Mouse (Mus musculus): ENCODE results near the gene Cers2. TPM values are rescaled to one million over a fixed set of nuclear protein-coding genes. Genes with fewer than 3 reads are reported as not detected.
A peak's percentile ranks its signal among the peaks of the same experiment; 100 is the strongest.

Cers2 gene
- polyA plus RNA-seq, 1 experiment from 2014 or later, result 113 TPM

- no peaks in the 10 kb centered on the region for H3K9me3 ChIP-seq (replicated peaks)
- no peak overlapping the region for H3K27ac ChIP-seq
- no peaks in the 10 kb centered on the region for H3K27me3 ChIP-seq
- WGBS (ENCODE audit: insufficient replicate concordance), result 85% methylated on average over 4 of the region's 4 CpGs
- DNase-seq (no peak), ATAC-seq (ENCODE audit: low read depth) (no peak)
- H3K36me3 ChIP-seq, result peaks cover 54% of the 10 kb centered on the region
- no peak overlapping the region for H3K4me2 ChIP-seq
- H3K9ac ChIP-seq, result no peak overlapping the region
- H3K4me1 ChIP-seq (replicated peaks), result peaks cover 47% of the 10 kb centered on the region
- H3K4me3 ChIP-seq (replicated peaks), result no peak overlapping the region
Measured at GRCm38 (mm10) chr3:95289419-95289818, 25.2 kb upstream of the Cers2 start.

- 79% methylated on average over 6 of the region's 6 CpGs for WGBS (ENCODE audit: insufficient replicate concordance)
- no peak overlapping the region for H3K4me2 ChIP-seq
- no peak overlapping the region for H3K4me3 ChIP-seq (replicated peaks)
- no peak overlapping the region for H3K27ac ChIP-seq
- no peak for DNase-seq
- peaks cover 46% of the 10 kb centered on the region for H3K4me1 ChIP-seq (replicated peaks)
- no peak overlapping the region for H3K9ac ChIP-seq
- no peaks in the 10 kb centered on the region for H3K27me3 ChIP-seq
- peaks cover 61% of the 10 kb centered on the region for H3K36me3 ChIP-seq
- no peak for ATAC-seq (ENCODE audit: low read depth)
- no peaks in the 10 kb centered on the region for H3K9me3 ChIP-seq (replicated peaks)
Measured at GRCm38 (mm10) chr3:95290156-95290555, 24.4 kb upstream of the Cers2 start.

- Histone ChIP-seq H3K9me3 (replicated peaks) (no peaks in the 10 kb centered on the region), H3K4me1 (replicated peaks) (peaks cover 46% of the 10 kb centered on the region), H3K9ac (no peak overlapping the region), H3K4me2 (no peak overlapping the region), H3K36me3 (peaks cover 68% of the 10 kb centered on the region), H3K27me3 (no peaks in the 10 kb centered on the region), H3K4me3 (replicated peaks) (no peak overlapping the region), H3K27ac (no peak overlapping the region)
- DNase-seq, result no peak
- WGBS (ENCODE audit: insufficient replicate concordance), result 66% methylated on average over 4 of the region's 4 CpGs
- no peak for ATAC-seq (ENCODE audit: low read depth)
Measured at GRCm38 (mm10) chr3:95291041-95291440, 23.6 kb upstream of the Cers2 start.

- no peak overlapping the region for H3K9ac ChIP-seq
- peak overlapping the region; percentile 65 for H3K27ac ChIP-seq
- H3K9me3 ChIP-seq (replicated peaks), result no peaks in the 10 kb centered on the region
- H3K4me1 ChIP-seq (replicated peaks), result peaks cover 52% of the 10 kb centered on the region
- H3K4me2 ChIP-seq, result no peak overlapping the region
- no peak overlapping the region for H3K4me3 ChIP-seq (replicated peaks)
- no peak for ATAC-seq (ENCODE audit: low read depth)
- 60% methylated on average over 2 of the region's 2 CpGs for WGBS (ENCODE audit: insufficient replicate concordance)
- H3K27me3 ChIP-seq, result no peaks in the 10 kb centered on the region
- peaks cover 68% of the 10 kb centered on the region for H3K36me3 ChIP-seq
- DNase-seq, result no peak
Measured at GRCm38 (mm10) chr3:95292899-95293298, 21.7 kb upstream of the Cers2 start.

GRCm38 (mm10) chr3:95293537-95293936, 21.1 kb upstream of the Cers2 start:
- peak; percentile 32; the same call in 1 of the 2 replicates for ATAC-seq (ENCODE audit: low read depth)
- no peaks in the 10 kb centered on the region for H3K9me3 ChIP-seq (replicated peaks)
- H3K27me3 ChIP-seq, result no peaks in the 10 kb centered on the region
- 24% methylated on average over 11 of the region's 11 CpGs for WGBS (ENCODE audit: insufficient replicate concordance)
- peaks cover 54% of the 10 kb centered on the region for H3K4me1 ChIP-seq (replicated peaks)
- no peak for DNase-seq
- no peak overlapping the region for H3K9ac ChIP-seq
- H3K4me2 ChIP-seq, result no peak overlapping the region
- peaks cover 62% of the 10 kb centered on the region for H3K36me3 ChIP-seq
- H3K4me3 ChIP-seq (replicated peaks), result no peak overlapping the region
- H3K27ac ChIP-seq, result peak overlapping the region; percentile 65

GRCm38 (mm10) chr3:95294316-95294715, 20.3 kb upstream of the Cers2 start:
- Histone ChIP-seq H3K4me1 (replicated peaks) (peaks cover 54% of the 10 kb centered on the region), H3K9ac (no peak overlapping the region), H3K36me3 (peaks cover 56% of the 10 kb centered on the region), H3K4me3 (replicated peaks) (no peak overlapping the region), H3K27me3 (no peaks in the 10 kb centered on the region), H3K9me3 (replicated peaks) (no peaks in the 10 kb centered on the region), H3K4me2 (no peak overlapping the region), H3K27ac (peak overlapping the region; percentile 60)
- DNase-seq (no peak), ATAC-seq (ENCODE audit: low read depth) (no peak)
- 66% methylated on average over 7 of the region's 7 CpGs for WGBS (ENCODE audit: insufficient replicate concordance)

- no peaks in the 10 kb centered on the region for H3K27me3 ChIP-seq
- no peak overlapping the region for H3K27ac ChIP-seq
- H3K4me3 ChIP-seq (replicated peaks), result no peak overlapping the region
- DNase-seq (no peak), ATAC-seq (ENCODE audit: low read depth) (no peak)
- H3K36me3 ChIP-seq, result peaks cover 52% of the 10 kb centered on the region
- H3K9me3 ChIP-seq (replicated peaks), result no peaks in the 10 kb centered on the region
- H3K4me2 ChIP-seq, result no peak overlapping the region
- H3K4me1 ChIP-seq (replicated peaks), result peaks cover 54% of the 10 kb centered on the region
- WGBS (ENCODE audit: insufficient replicate concordance), result 74% methylated on average over 5 of the region's 5 CpGs
- no peak overlapping the region for H3K9ac ChIP-seq
Measured at GRCm38 (mm10) chr3:95294718-95295117, 19.9 kb upstream of the Cers2 start.

- Histone ChIP-seq H3K9me3 (replicated peaks) (no peaks in the 10 kb centered on the region), H3K4me3 (replicated peaks) (no peak overlapping the region), H3K27ac (peak overlapping the region; percentile 49; the same call in 1 of the 2 replicates), H3K4me2 (no peak overlapping the region), H3K36me3 (peaks cover 50% of the 10 kb centered on the region), H3K27me3 (no peaks in the 10 kb centered on the region), H3K4me1 (replicated peaks) (peaks cover 54% of the 10 kb centered on the region), H3K9ac (no peak overlapping the region; the same call in 1 of the 2 replicates)
- ATAC-seq (ENCODE audit: low read depth) (peak; percentile 38; the same call in 1 of the 2 replicates), DNase-seq (no peak)
- WGBS (ENCODE audit: insufficient replicate concordance), result 69% methylated on average over 11 of the region's 11 CpGs
Measured at GRCm38 (mm10) chr3:95295321-95296102, 19.1 kb upstream of the Cers2 start.

- no peak for ATAC-seq (ENCODE audit: low read depth)
- H3K9ac ChIP-seq, result no peak overlapping the region; the same call in 1 of the 2 replicates
- H3K4me3 ChIP-seq (replicated peaks), result no peak overlapping the region
- no peak overlapping the region for H3K4me2 ChIP-seq
- H3K36me3 ChIP-seq, result peaks cover 45% of the 10 kb centered on the region
- DNase-seq, result no peak
- H3K27ac ChIP-seq, result no peak overlapping the region; the same call in 1 of the 2 replicates
- WGBS (ENCODE audit: insufficient replicate concordance), result 20% methylated on average over 5 of the region's 5 CpGs
- no peaks in the 10 kb centered on the region for H3K9me3 ChIP-seq (replicated peaks)
- H3K27me3 ChIP-seq, result no peaks in the 10 kb centered on the region
- peaks cover 53% of the 10 kb centered on the region for H3K4me1 ChIP-seq (replicated peaks)
Measured at GRCm38 (mm10) chr3:95296103-95296469, 18.5 kb upstream of the Cers2 start.

- ATAC-seq (ENCODE audit: low read depth), result no peak
- 50% methylated on average over 7 of the region's 7 CpGs for WGBS (ENCODE audit: insufficient replicate concordance)
- H3K4me3 ChIP-seq (replicated peaks), result no peak overlapping the region
- H3K4me2 ChIP-seq, result no peak overlapping the region
- H3K9ac ChIP-seq, result no peak overlapping the region
- H3K27ac ChIP-seq, result peak overlapping the region; percentile 41; the same call in 1 of the 2 replicates
- DNase-seq, result no peak
- H3K36me3 ChIP-seq, result peaks cover 39% of the 10 kb centered on the region
- no peaks in the 10 kb centered on the region for H3K9me3 ChIP-seq (replicated peaks)
- no peaks in the 10 kb centered on the region for H3K27me3 ChIP-seq
- H3K4me1 ChIP-seq (replicated peaks), result peaks cover 47% of the 10 kb centered on the region
Measured at GRCm38 (mm10) chr3:95298018-95298417, 16.6 kb upstream of the Cers2 start.

- WGBS (ENCODE audit: insufficient replicate concordance), result 76% methylated on average over 3 of the region's 3 CpGs
- DNase-seq (no peak), ATAC-seq (ENCODE audit: low read depth) (no peak)
- H3K4me1 ChIP-seq (replicated peaks), result peaks cover 18% of the 10 kb centered on the region
- H3K27me3 ChIP-seq, result no peaks in the 10 kb centered on the region
- H3K9me3 ChIP-seq (replicated peaks), result no peaks in the 10 kb centered on the region
- H3K36me3 ChIP-seq, result peaks cover 21% of the 10 kb centered on the region
- H3K4me2 ChIP-seq, result no peak overlapping the region
- no peak overlapping the region for H3K4me3 ChIP-seq (replicated peaks)
- H3K27ac ChIP-seq, result no peak overlapping the region
- H3K9ac ChIP-seq, result no peak overlapping the region
Measured at GRCm38 (mm10) chr3:95301204-95301796, 13.3 kb upstream of the Cers2 start.

Measured in liver, embryonic 13.5 days (tissue).